Mouse (Mus musculus) adrenal gland, adult 10 weeks (tissue): ENCODE data around the gene Pop4. TPM values are rescaled to one million over a fixed set of nuclear protein-coding genes. Genes with fewer than 3 reads are reported as not detected.

Experiments used
- polyA plus RNA-seq: library from polyadenylated mRNA; stranded (reverse); fragments of 350-450 nt; fragmentation: Illumina TruSeq; extraction: RNeasy Lipid Tissue Mini Kit (QIAGEN cat#74804); gene quantifications from one replicate; pipeline ENCODE4 v1.2.3, GENCODE M21; 2014; ENCODE audit warnings: low read depth, low replicate concordance

Pop4 gene
- 50.7 TPM for polyA plus RNA-seq

DNA sequence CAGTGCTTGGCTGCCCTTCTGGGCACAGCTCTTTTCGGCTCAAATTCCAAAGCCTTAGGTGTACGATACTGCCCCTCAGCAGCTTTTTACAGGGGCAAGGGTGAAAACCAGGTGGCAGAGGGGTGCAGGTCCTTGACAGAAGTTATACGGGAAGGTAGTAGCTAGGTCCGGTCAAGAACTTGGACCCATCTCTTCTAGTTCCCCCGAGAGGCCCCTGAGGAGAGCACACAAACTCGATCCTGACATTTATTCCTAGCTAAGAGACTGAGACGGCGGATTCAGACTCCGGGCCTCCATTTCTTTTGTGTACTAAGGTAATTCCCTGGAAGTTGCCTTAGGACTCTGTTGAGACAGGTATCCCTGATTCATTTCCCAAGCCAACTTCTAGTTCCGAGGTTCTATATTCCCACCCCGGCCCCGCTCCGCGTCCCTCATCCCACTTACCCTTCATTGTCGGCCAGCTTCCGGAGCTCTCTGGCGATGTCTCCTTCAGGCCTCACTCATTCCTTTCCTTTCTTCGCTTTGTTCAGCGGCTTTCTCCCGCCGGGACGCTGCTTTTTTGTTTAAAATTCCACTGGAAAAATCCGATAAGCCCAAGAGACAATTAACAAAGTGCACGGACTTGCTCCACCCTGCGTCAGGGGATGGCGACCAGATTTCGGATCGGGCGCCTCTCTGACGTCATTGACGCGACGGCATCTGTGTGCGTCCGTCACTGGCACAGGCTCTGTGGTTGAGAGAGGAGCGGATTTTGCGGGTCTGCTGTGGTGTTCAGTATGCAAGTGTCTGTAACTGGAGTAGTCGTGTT is at the start of gene Pop4:
Gene Pop4 (minus strand): TSS at position 721 of the 808 bp plus-strand sequence.

DNA sequence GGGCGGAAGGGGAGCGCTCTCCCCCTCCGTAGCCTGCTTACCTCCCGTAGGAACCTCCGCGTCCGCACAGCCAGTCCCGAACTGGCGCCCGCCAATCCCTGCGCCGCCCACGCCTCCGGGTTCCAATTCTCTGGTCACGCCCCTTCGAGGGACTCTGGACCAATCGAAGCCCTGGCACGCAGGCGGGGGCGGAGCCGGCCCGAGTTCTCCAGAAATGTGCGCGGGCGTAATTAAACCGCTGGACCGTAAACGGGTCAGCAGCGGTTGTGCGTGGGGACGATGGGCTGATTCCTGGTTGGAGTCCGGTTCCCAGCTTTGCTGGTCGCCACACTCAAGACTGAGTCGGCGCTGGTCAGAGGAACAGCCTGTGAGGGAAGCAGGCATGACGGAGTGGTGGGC is 43.3 kb downstream of the Pop4 start, which contains the start of gene Plekhf1:
Gene Plekhf1 (minus strand): TSS at position 117 of the 399 bp plus-strand sequence.

Other genes with a start within 250 kb of the Pop4 start
- 200 TPM for gene Uri1, start 247.9 kb downstream of the Pop4 start, polyA plus RNA-seq
- gene Ccne1, start 163.9 kb downstream of the Pop4 start, polyA plus RNA-seq: 4.0 TPM
- gene 1600014C10Rik, start 88.2 kb downstream of the Pop4 start, polyA plus RNA-seq: 32.2 TPM
- gene Plekhf1, start 43.4 kb downstream of the Pop4 start, polyA plus RNA-seq: 0.12 TPM